Mouse (Mus musculus) CD8-positive naive resting alpha-beta T cell, adult 57 days (primary cell): ENCODE measurements around the gene Cst7. TPM values are rescaled to one million over a fixed set of nuclear protein-coding genes. Genes with fewer than 3 reads are reported as not detected.

ENCODE experiments used
- total RNA-seq: library from RNA; stranded (reverse); gene quantifications from one replicate; pipeline ENCODE4 v1.2.4, GENCODE M21; 2023

Cst7 gene
- 50.5 TPM for total RNA-seq

GRCm38 (mm10) chr2:150569847-150570590 is at the start of gene Cst7:
Gene Cst7 (plus strand): TSS chr2:150570415.

GRCm38 (mm10) chr2:150608087-150608799 is 38.0 kb downstream of the Cst7 start, which contains the start of gene Apmap:
Gene Apmap (minus strand): TSS chr2:150608567.

Other genes starting within 250 kb of the Cst7 start
- 8.7 TPM for gene Gm10130, start 246.7 kb upstream of the Cst7 start, total RNA-seq
- gene 3300002I08Rik, start 207.7 kb upstream of the Cst7 start, total RNA-seq: 4.2 TPM
- 2.4 TPM for gene Zfp442, start 118.9 kb upstream of the Cst7 start, total RNA-seq
- gene Zfp345, start 85.3 kb upstream of the Cst7 start, total RNA-seq: 0.46 TPM
- gene Apmap, start 38.2 kb downstream of the Cst7 start, total RNA-seq: 28.0 TPM
- 56.8 TPM for gene Acss1, start 98.1 kb downstream of the Cst7 start, total RNA-seq
- not detected for gene Vsx1, start 118.9 kb downstream of the Cst7 start, total RNA-seq
- 32.9 TPM for gene Entpd6, start 178.6 kb downstream of the Cst7 start, total RNA-seq
- gene Pygb, start 216.3 kb downstream of the Cst7 start, total RNA-seq: 56.0 TPM